Mouse (Mus musculus): ENCODE measurements at regions not wholly inside any gene's neighbourhood (a gene's known extent, or its start where the extent isn't known, plus 50 kb on each side); places are given as distances from the start of the nearest gene placed in this dataset.

GRCm38 (mm10) chr19:54399651-54400050 lies 355.7 kb downstream of the Adra2a start:
- no peak overlapping the region for H3K27ac ChIP-seq
- WGBS: 86% methylated on average over 7 of the region's 7 CpGs
- H3K9me3 ChIP-seq: no peaks in the 10 kb centered on the region
- H3K4me3 ChIP-seq: no peak overlapping the region
- H3K27me3 ChIP-seq (ENCODE audit: poor library complexity, severe bottlenecking): no peaks in the 10 kb centered on the region
- H3K4me1 ChIP-seq: no peaks in the 10 kb centered on the region
- DNase-seq (ENCODE audit: extremely low spot score, low spot score): no peak
- no peaks in the 10 kb centered on the region for H3K36me3 ChIP-seq (replicated peaks)

GRCm38 (mm10) chr19:54407904-54408303 lies 364.0 kb downstream of the Adra2a start:
- H3K4me3 ChIP-seq: no peak overlapping the region

GRCm38 (mm10) chr19:54429062-54429461 lies 385.1 kb downstream of the Adra2a start:
- 63% methylated on average over 2 of the region's 2 CpGs for WGBS
- no peaks in the 10 kb centered on the region for H3K27me3 ChIP-seq (ENCODE audit: poor library complexity, severe bottlenecking)
- H3K4me1 ChIP-seq: no peaks in the 10 kb centered on the region
- no peak for DNase-seq (ENCODE audit: extremely low spot score, low spot score)
- H3K36me3 ChIP-seq (replicated peaks): no peaks in the 10 kb centered on the region
- peaks cover 12% of the 10 kb centered on the region for H3K9me3 ChIP-seq
- no peak overlapping the region for H3K4me3 ChIP-seq
- no peak overlapping the region for H3K27ac ChIP-seq

More at GRCm38 (mm10) chr19:54407904-54408303, 364.0 kb downstream of the Adra2a start:
- no peaks in the 10 kb centered on the region for H3K27me3 ChIP-seq (ENCODE audit: poor library complexity, severe bottlenecking)
- DNase-seq (ENCODE audit: extremely low spot score, low spot score): no peak
- 83% methylated on average over 4 of the region's 4 CpGs for WGBS
- no peak overlapping the region for H3K27ac ChIP-seq
- H3K4me1 ChIP-seq: no peaks in the 10 kb centered on the region
- H3K36me3 ChIP-seq (replicated peaks): no peaks in the 10 kb centered on the region
- H3K9me3 ChIP-seq: no peaks in the 10 kb centered on the region

GRCm38 (mm10) chr19:54440713-54441112 lies 396.8 kb downstream of the Adra2a start:
- H3K27me3 ChIP-seq (ENCODE audit: poor library complexity, severe bottlenecking): no peaks in the 10 kb centered on the region
- no peak overlapping the region for H3K4me3 ChIP-seq
- H3K4me1 ChIP-seq: no peaks in the 10 kb centered on the region
- no peak for DNase-seq (ENCODE audit: extremely low spot score, low spot score)
- no peak overlapping the region for H3K27ac ChIP-seq
- H3K9me3 ChIP-seq: no peaks in the 10 kb centered on the region
- H3K36me3 ChIP-seq (replicated peaks): no peaks in the 10 kb centered on the region
- WGBS: 88% methylated on average over 2 of the region's 2 CpGs

- WGBS: 65% methylated on average over 2 of the region's 2 CpGs
- Histone ChIP-seq H3K9me3 (no peaks in the 10 kb centered on the region), H3K36me3 (replicated peaks) (no peaks in the 10 kb centered on the region), H3K4me1 (no peaks in the 10 kb centered on the region), H3K27me3 (ENCODE audit: poor library complexity, severe bottlenecking) (no peaks in the 10 kb centered on the region), H3K4me3 (no peak overlapping the region), H3K27ac (no peak overlapping the region)
- no peak for DNase-seq (ENCODE audit: extremely low spot score, low spot score)
Observed at GRCm38 (mm10) chr19:54460426-54461170, 416.6 kb downstream of the Adra2a start.

- DNase-seq (ENCODE audit: extremely low spot score, low spot score): no peak
- H3K4me3 ChIP-seq: no peak overlapping the region
- no peak overlapping the region for H3K27ac ChIP-seq
- no peaks in the 10 kb centered on the region for H3K27me3 ChIP-seq (ENCODE audit: poor library complexity, severe bottlenecking)
- no peaks in the 10 kb centered on the region for H3K36me3 ChIP-seq (replicated peaks)
- WGBS: 85% methylated on average over 2 of the region's 2 CpGs
- no peaks in the 10 kb centered on the region for H3K4me1 ChIP-seq
- H3K9me3 ChIP-seq: no peaks in the 10 kb centered on the region
Observed at GRCm38 (mm10) chr19:54462480-54462879, 418.5 kb downstream of the Adra2a start.

- no peak overlapping the region for H3K4me3 ChIP-seq
- no peaks in the 10 kb centered on the region for H3K36me3 ChIP-seq (replicated peaks)
- H3K27ac ChIP-seq: no peak overlapping the region
- no peaks in the 10 kb centered on the region for H3K27me3 ChIP-seq (ENCODE audit: poor library complexity, severe bottlenecking)
- no peaks in the 10 kb centered on the region for H3K4me1 ChIP-seq
- 76% methylated on average over 5 of the region's 5 CpGs for WGBS
- H3K9me3 ChIP-seq: no peaks in the 10 kb centered on the region
- DNase-seq (ENCODE audit: extremely low spot score, low spot score): no peak
Observed at GRCm38 (mm10) chr19:54470034-54470433, 426.1 kb downstream of the Adra2a start.

GRCm38 (mm10) chr19:54498066-54498465 lies 454.1 kb downstream of the Adra2a start:
- H3K36me3 ChIP-seq (replicated peaks): no peaks in the 10 kb centered on the region
- 81% methylated on average over 3 of the region's 3 CpGs for WGBS
- H3K27me3 ChIP-seq (ENCODE audit: poor library complexity, severe bottlenecking): no peaks in the 10 kb centered on the region
- no peak for DNase-seq (ENCODE audit: extremely low spot score, low spot score)
- no peaks in the 10 kb centered on the region for H3K9me3 ChIP-seq
- no peaks in the 10 kb centered on the region for H3K4me1 ChIP-seq
- no peak overlapping the region for H3K4me3 ChIP-seq
- H3K27ac ChIP-seq: no peak overlapping the region

- Histone ChIP-seq H3K27me3 (ENCODE audit: poor library complexity, severe bottlenecking) (no peaks in the 10 kb centered on the region), H3K9me3 (no peaks in the 10 kb centered on the region), H3K36me3 (replicated peaks) (no peaks in the 10 kb centered on the region), H3K4me1 (no peaks in the 10 kb centered on the region), H3K27ac (no peak overlapping the region), H3K4me3 (no peak overlapping the region)
- no peak for DNase-seq (ENCODE audit: extremely low spot score, low spot score)
Observed at GRCm38 (mm10) chr19:54533858-54534257, 489.9 kb downstream of the Adra2a start.

GRCm38 (mm10) chr19:54555351-54555750 lies 511.4 kb downstream of the Adra2a start:
- no peaks in the 10 kb centered on the region for H3K36me3 ChIP-seq (replicated peaks)
- H3K4me1 ChIP-seq: no peaks in the 10 kb centered on the region
- no peak for DNase-seq (ENCODE audit: extremely low spot score, low spot score)
- no peak overlapping the region for H3K27ac ChIP-seq
- 86% methylated on average over 3 of the region's 3 CpGs for WGBS
- no peaks in the 10 kb centered on the region for H3K9me3 ChIP-seq
- H3K27me3 ChIP-seq (ENCODE audit: poor library complexity, severe bottlenecking): no peaks in the 10 kb centered on the region
- no peak overlapping the region for H3K4me3 ChIP-seq

- WGBS: 68% methylated on average over 3 of the region's 3 CpGs
- no peak overlapping the region for H3K4me3 ChIP-seq
- no peaks in the 10 kb centered on the region for H3K9me3 ChIP-seq
- no peaks in the 10 kb centered on the region for H3K27me3 ChIP-seq (ENCODE audit: poor library complexity, severe bottlenecking)
- DNase-seq (ENCODE audit: extremely low spot score, low spot score): no peak
- no peaks in the 10 kb centered on the region for H3K4me1 ChIP-seq
- no peak overlapping the region for H3K27ac ChIP-seq
- no peaks in the 10 kb centered on the region for H3K36me3 ChIP-seq (replicated peaks)
Observed at GRCm38 (mm10) chr19:54557984-54558383, 514.0 kb downstream of the Adra2a start.

- WGBS: 93% methylated on average over 2 of the region's 2 CpGs
- Histone ChIP-seq H3K9me3 (no peaks in the 10 kb centered on the region), H3K4me1 (peaks cover 4% of the 10 kb centered on the region; the same call in 1 of the 2 replicates), H3K4me3 (no peak overlapping the region), H3K27me3 (ENCODE audit: poor library complexity, severe bottlenecking) (no peaks in the 10 kb centered on the region), H3K36me3 (replicated peaks) (no peaks in the 10 kb centered on the region), H3K27ac (no peak overlapping the region)
- no peak for DNase-seq (ENCODE audit: extremely low spot score, low spot score)
Observed at GRCm38 (mm10) chr19:54583574-54583973, 539.6 kb downstream of the Adra2a start.

GRCm38 (mm10) chr19:54584687-54585237 lies 540.8 kb downstream of the Adra2a start:
- Histone ChIP-seq H3K4me1 (peaks cover 4% of the 10 kb centered on the region; the same call in 1 of the 2 replicates), H3K36me3 (replicated peaks) (no peaks in the 10 kb centered on the region), H3K27ac (no peak overlapping the region), H3K9me3 (no peaks in the 10 kb centered on the region), H3K4me3 (no peak overlapping the region), H3K27me3 (ENCODE audit: poor library complexity, severe bottlenecking) (no peaks in the 10 kb centered on the region)
- no peak for DNase-seq (ENCODE audit: extremely low spot score, low spot score)
- 83% methylated on average over 3 of the region's 3 CpGs for WGBS
